Mouse (Mus musculus): Measurements from ENCODE around the gene Mab21l1.

Gene Mab21l1

GRCm38 (mm10) chr3:55778764-55779730 lies 3.3 kb upstream of the Mab21l1 start:
- in situ Hi-C loops (cut with MboI, MseI): no loop called here

- in situ Hi-C loops (cut with MboI, MseI): no loop called here
These were observed 1.9 kb upstream of the Mab21l1 start for GRCm38 (mm10) chr3:55780120-55781070.

GRCm38 (mm10) chr3:55781429-55782055 lies 768 bp upstream of the Mab21l1 start:
- in situ Hi-C loops (cut with MboI, MseI): no loop called here

- in situ Hi-C loops (cut with MboI, MseI): no loop called here
These were observed 461 bp downstream of the Mab21l1 start for GRCm38 (mm10) chr3:55782771-55783170.

GRCm38 (mm10) chr3:55783171-55784081 lies 1.1 kb downstream of the Mab21l1 start:
- in situ Hi-C loops (cut with MboI, MseI): no loop called here

GRCm38 (mm10) chr3:55784101-55784500 lies 1.8 kb downstream of the Mab21l1 start:
- in situ Hi-C loops (cut with MboI, MseI): no loop called here

- in situ Hi-C loops (cut with MboI, MseI): no loop called here
These were observed 3.1 kb downstream of the Mab21l1 start for GRCm38 (mm10) chr3:55785266-55785980.

- in situ Hi-C loops (cut with MboI, MseI): no loop called here
These were observed 3.8 kb downstream of the Mab21l1 start for GRCm38 (mm10) chr3:55785981-55786725.

- in situ Hi-C loops (cut with MboI, MseI): no loop called here
These were observed 4.7 kb downstream of the Mab21l1 start for GRCm38 (mm10) chr3:55786835-55787486.

- in situ Hi-C loops (cut with MboI, MseI): no loop called here
These were observed 5.3 kb downstream of the Mab21l1 start for GRCm38 (mm10) chr3:55787487-55788213.

GRCm38 (mm10) chr3:55788214-55788586 lies 5.9 kb downstream of the Mab21l1 start:
- in situ Hi-C loops (cut with MboI, MseI): no loop called here

- in situ Hi-C loops (cut with MboI, MseI): no loop called here
These were observed 6.4 kb downstream of the Mab21l1 start for GRCm38 (mm10) chr3:55788621-55789201.

GRCm38 (mm10) chr3:55789856-55790255 lies 7.5 kb downstream of the Mab21l1 start:
- in situ Hi-C loops (cut with MboI, MseI): loop anchor here (5.0 kb wide), 1 partner anchor 418 kb away; no protein-coding TSS in a partner anchor

- in situ Hi-C loops (cut with MboI, MseI): loop anchor here (5.0 kb wide), 1 partner anchor 418 kb away; no protein-coding TSS in a partner anchor
These were observed 8.3 kb downstream of the Mab21l1 start for GRCm38 (mm10) chr3:55790609-55791008.

GRCm38 (mm10) chr3:55792251-55792650 lies 9.9 kb downstream of the Mab21l1 start:
- in situ Hi-C loops (cut with MboI, MseI): loop anchor here (5.0 kb wide), 1 partner anchor 420 kb away; no protein-coding TSS in a partner anchor

GRCm38 (mm10) chr3:55793842-55794575 lies 11.7 kb downstream of the Mab21l1 start:
- in situ Hi-C loops (cut with MboI, MseI): loop anchor here (5.0 kb wide), 1 partner anchor 422 kb away; no protein-coding TSS in a partner anchor

GRCm38 (mm10) chr3:55794768-55795167 lies 12.5 kb downstream of the Mab21l1 start:
- in situ Hi-C loops (cut with MboI, MseI): loop anchor here (5.0 kb wide), 1 partner anchor 422 kb away; no protein-coding TSS in a partner anchor
